Mouse (Mus musculus) intestine, embryonic 14.5 days (tissue): ENCODE measurements around the gene Calm2. TPM values are rescaled to one million over a fixed set of nuclear protein-coding genes. Genes with fewer than 3 reads are reported as not detected.

Experiments used
- ATAC-seq: fragments of 200-750 bp; cut with Nextera tagmentation; replicated peaks from 2 replicates; pipeline ENCODE4 v1.8.0; 2017; ENCODE audit warnings: low read depth, moderate number of reproducible peaks, moderate TSS enrichment, moderate library complexity; ENCODE audit not compliant: low FRiP score, low TSS enrichment
- DNase-seq: peaks from one replicate; pipeline ENCODE4 v3.0.0-alpha.2; 2018; ENCODE audit warnings: low spot score
- H3K27ac ChIP-seq: fragments of 300-500 bp; sonication (generic); 2 replicates; pipeline ENCODE4 v1.5.1; 2014; ENCODE audit warnings: low read depth, mild to moderate bottlenecking, control low read depth
- H3K27me3 ChIP-seq: fragments of 300-500 bp; sonication (generic); replicated peaks from 2 replicates; pipeline ENCODE4 v1.6.1; 2014; ENCODE audit warnings: low read length, control low read depth; ENCODE audit not compliant: control insufficient read depth, insufficient read depth
- H3K36me3 ChIP-seq: fragments of 300-500 bp; sonication (generic); 2 replicates; pipeline ENCODE4 v1.6.1; 2014; ENCODE audit warnings: low read length, control low read depth; ENCODE audit not compliant: control insufficient read depth, insufficient read depth
- H3K4me1 ChIP-seq: fragments of 300-500 bp; sonication (generic); replicated peaks from 2 replicates; pipeline ENCODE4 v1.6.1; 2014; ENCODE audit warnings: low read length, control low read depth, mixed read lengths; ENCODE audit not compliant: control insufficient read depth, insufficient read depth
- H3K4me2 ChIP-seq: fragments of 300-500 bp; sonication (generic); 2 replicates; pipeline ENCODE4 v1.6.1; 2014; ENCODE audit warnings: low read length
- H3K4me3 ChIP-seq: fragments of 300-500 bp; sonication (generic); 2 replicates; pipeline ENCODE4 v1.5.1; 2014; ENCODE audit warnings: low read depth, low read length, control low read depth, mixed read lengths
- H3K9ac ChIP-seq: fragments of 300-500 bp; sonication (generic); 2 replicates; pipeline ENCODE4 v1.6.1; 2014; ENCODE audit warnings: mild to moderate bottlenecking, low read length
- H3K9me3 ChIP-seq: fragments of 300-500 bp; sonication (generic); 2 replicates; pipeline ENCODE4 v1.6.1; 2016; ENCODE audit warnings: low read length, control low read depth; ENCODE audit not compliant: control insufficient read depth
- WGBS: fragments of 180-500 bp; shearing (Covaris S2); extraction: QIAGEN DNeasy Blood & Tissue Kit; methylation state at CpG from one replicate; pipeline ENCODE4 v1.1.7; 2014; 5-methylcytosine and 5-hydroxymethylcytosine counted together
- polyA plus RNA-seq: library from polyadenylated mRNA; unstranded; fragments of >200 nt; fragmentation: Nextera tagmentation; extraction: Ambion mirVana; gene quantifications from 2 replicates; pipeline ENCODE4 v1.2.1, GENCODE M21; 2014

Calm2 gene
- polyA plus RNA-seq, 1 experiment from 2014 or later = 1,068 TPM

DNA sequence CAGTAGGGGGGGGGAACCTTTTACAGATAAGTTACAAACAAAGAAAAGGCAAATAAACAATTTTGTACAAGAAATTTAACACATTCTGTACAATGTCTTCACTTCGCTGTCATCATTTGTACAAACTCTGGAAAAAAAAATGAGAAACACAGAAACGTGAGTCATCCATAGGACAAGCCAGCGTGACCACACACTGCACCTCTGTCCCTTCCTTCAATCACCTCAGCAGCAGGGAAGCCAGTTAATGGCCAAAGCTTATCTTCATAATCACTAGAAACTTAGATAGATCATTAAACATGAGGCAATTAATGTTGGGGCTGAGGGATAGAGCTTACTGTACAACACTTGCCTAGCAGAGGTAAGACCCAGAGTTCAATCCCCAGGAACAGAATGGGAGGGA is 12.8 kb downstream of the Calm2 start:
- Histone ChIP-seq H3K27me3 (no peaks in the 10 kb centered on the region), H3K4me1 (no peaks in the 10 kb centered on the region), H3K4me2 (no peak overlapping the region), H3K36me3 (peaks cover 58% of the 10 kb centered on the region), H3K9me3 (no peaks in the 10 kb centered on the region), H3K4me3 (no peak overlapping the region), H3K9ac (no peak overlapping the region), H3K27ac (no peak overlapping the region)
- WGBS = 93% methylated on average over 3 of the region's 3 CpGs
- DNase-seq (no peak), ATAC-seq (no peak)

GRCm38 (mm10) chr17:87432743-87433142 is 14.0 kb downstream of the Calm2 start:
- H3K27ac ChIP-seq = no peak overlapping the region
- ATAC-seq (no peak), DNase-seq (no peak)
- H3K9ac ChIP-seq = no peak overlapping the region
- H3K4me2 ChIP-seq = no peak overlapping the region
- H3K36me3 ChIP-seq = peaks cover 59% of the 10 kb centered on the region
- no peaks in the 10 kb centered on the region for H3K4me1 ChIP-seq
- no peaks in the 10 kb centered on the region for H3K27me3 ChIP-seq
- 89% methylated on average over 5 of the region's 5 CpGs for WGBS
- H3K4me3 ChIP-seq = no peak overlapping the region
- H3K9me3 ChIP-seq = no peaks in the 10 kb centered on the region

- no peaks in the 10 kb centered on the region for H3K4me1 ChIP-seq
- H3K9me3 ChIP-seq = no peaks in the 10 kb centered on the region
- peaks cover 59% of the 10 kb centered on the region for H3K36me3 ChIP-seq
- ATAC-seq = no peak
- no peak for DNase-seq
- no peak overlapping the region for H3K9ac ChIP-seq
- H3K4me2 ChIP-seq = no peak overlapping the region
- no peaks in the 10 kb centered on the region for H3K27me3 ChIP-seq
- no peak overlapping the region for H3K27ac ChIP-seq
- H3K4me3 ChIP-seq = no peak overlapping the region
Observed at GRCm38 (mm10) chr17:87432314-87432713, 14.4 kb downstream of the Calm2 start.

DNA sequence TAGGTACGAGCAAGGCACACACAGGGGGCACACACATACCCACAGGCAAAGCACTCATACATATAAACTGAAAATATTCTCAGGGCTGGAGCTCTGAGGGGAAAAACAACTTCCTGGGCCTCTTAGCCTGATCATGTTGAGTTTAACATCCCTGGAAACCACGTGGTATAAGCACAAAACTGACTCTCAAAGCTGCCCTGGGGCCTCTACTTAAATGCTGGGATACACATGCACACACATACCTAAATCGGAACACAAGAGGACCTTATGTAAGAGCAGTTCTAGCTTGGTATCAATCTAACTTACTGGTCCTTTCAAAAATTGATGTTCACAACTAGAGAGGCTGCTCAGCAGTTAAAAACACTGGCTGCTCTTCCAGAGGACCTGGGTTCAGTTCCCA is 17.3 kb downstream of the Calm2 start:
- H3K4me2 ChIP-seq = no peak overlapping the region
- no peak overlapping the region for H3K9ac ChIP-seq
- H3K27me3 ChIP-seq = no peaks in the 10 kb centered on the region
- 83% methylated on average over 3 of the region's 3 CpGs for WGBS
- H3K27ac ChIP-seq = no peak overlapping the region
- no peak overlapping the region for H3K4me3 ChIP-seq
- H3K36me3 ChIP-seq = peaks cover 44% of the 10 kb centered on the region
- DNase-seq = no peak
- H3K9me3 ChIP-seq = no peaks in the 10 kb centered on the region
- H3K4me1 ChIP-seq = no peaks in the 10 kb centered on the region
- no peak for ATAC-seq

GRCm38 (mm10) chr17:87427511-87427910 is 19.2 kb downstream of the Calm2 start, which contains the start of gene Stpg4:
Gene Stpg4 (minus strand): TSS chr17:87427741.
- H3K27ac ChIP-seq = no peak within 1 kb of the TSS
- WGBS = 56% methylated on average over 24 of the region's 24 CpGs

DNA sequence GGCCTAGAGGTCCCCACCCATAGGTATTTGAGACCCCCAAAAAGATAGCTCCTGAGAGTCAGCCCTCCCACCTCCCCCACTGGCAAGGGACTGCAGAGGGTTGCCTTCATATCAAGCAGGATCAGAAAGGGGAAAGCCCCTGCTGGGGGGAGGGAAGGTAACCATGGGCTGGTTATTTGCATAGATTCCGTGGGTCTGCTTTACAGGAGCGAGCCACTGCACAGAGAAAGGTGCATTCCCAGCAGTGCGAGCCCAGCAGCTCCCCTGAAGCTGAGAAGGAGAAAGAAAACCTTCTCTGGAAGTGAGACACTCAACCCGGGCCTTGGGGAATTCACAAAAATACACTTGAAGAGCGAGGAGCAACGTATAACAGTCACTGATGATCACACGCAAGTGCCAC is 28.7 kb downstream of the Calm2 start:
- Histone ChIP-seq H3K27me3 (no peaks in the 10 kb centered on the region), H3K9me3 (no peaks in the 10 kb centered on the region), H3K36me3 (no peaks in the 10 kb centered on the region), H3K9ac (no peak overlapping the region), H3K4me3 (no peak overlapping the region), H3K27ac (no peak overlapping the region), H3K4me2 (no peak overlapping the region), H3K4me1 (no peaks in the 10 kb centered on the region)
- DNase-seq (no peak), ATAC-seq (no peak)
- 70% methylated on average over 7 of the region's 7 CpGs for WGBS

More at GRCm38 (mm10) chr17:87427511-87427910, 19.2 kb downstream of the Calm2 start, which contains the start of gene Stpg4:
- no peak for DNase-seq
- Histone ChIP-seq H3K36me3 (peaks cover 29% of the 10 kb centered on the region), H3K4me2 (no peak within 1 kb of the TSS), H3K27me3 (no peaks in the 10 kb centered on the region), H3K9ac (no peak within 1 kb of the TSS), H3K4me1 (no peaks in the 10 kb centered on the region), H3K4me3 (no peak within 1 kb of the TSS), H3K9me3 (no peaks in the 10 kb centered on the region)
- no peak; the same call in 1 of the 2 replicates for ATAC-seq

DNA sequence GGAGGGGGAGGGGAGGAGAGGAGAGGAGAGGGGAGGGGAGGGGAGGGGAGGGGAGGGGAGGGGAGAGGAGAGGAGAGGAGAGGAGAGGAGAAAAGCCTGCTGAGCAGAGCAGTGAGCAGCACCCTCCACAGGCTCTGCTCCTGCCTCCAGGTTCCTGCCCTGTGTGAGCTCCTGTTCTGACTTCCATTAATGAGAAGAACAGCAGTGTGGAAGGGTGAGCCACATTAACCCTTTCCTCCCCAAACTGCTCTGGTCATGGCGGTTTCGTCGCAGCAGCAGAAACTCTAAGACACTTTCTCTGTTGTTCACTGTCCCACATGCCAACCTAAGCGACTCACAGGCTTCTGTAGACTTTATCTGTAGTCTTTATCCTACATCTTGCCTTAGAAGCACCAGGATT is 40.1 kb downstream of the Calm2 start:
- Histone ChIP-seq H3K9me3 (no peaks in the 10 kb centered on the region), H3K27ac (no peak overlapping the region), H3K4me3 (no peak overlapping the region), H3K27me3 (no peaks in the 10 kb centered on the region), H3K4me1 (no peaks in the 10 kb centered on the region), H3K4me2 (no peak overlapping the region), H3K36me3 (no peaks in the 10 kb centered on the region), H3K9ac (no peak overlapping the region)
- WGBS = 79% methylated on average over 4 of the region's 4 CpGs
- no peak for DNase-seq
- ATAC-seq = no peak

GRCm38 (mm10) chr17:87405576-87405975 is 41.2 kb downstream of the Calm2 start:
- DNase-seq = no peak
- no peak overlapping the region for H3K27ac ChIP-seq

GRCm38 (mm10) chr17:87403462-87403861 is 43.3 kb downstream of the Calm2 start:
- Histone ChIP-seq H3K4me2 (no peak overlapping the region), H3K36me3 (no peaks in the 10 kb centered on the region), H3K27me3 (no peaks in the 10 kb centered on the region), H3K27ac (no peak overlapping the region), H3K4me1 (no peaks in the 10 kb centered on the region), H3K9me3 (no peaks in the 10 kb centered on the region), H3K9ac (no peak overlapping the region), H3K4me3 (no peak overlapping the region)
- WGBS = 67% methylated on average over 4 of the region's 4 CpGs
- ATAC-seq = no peak
- DNase-seq = no peak

More at GRCm38 (mm10) chr17:87405576-87405975, 41.2 kb downstream of the Calm2 start:
- Histone ChIP-seq H3K27me3 (no peaks in the 10 kb centered on the region), H3K9me3 (no peaks in the 10 kb centered on the region), H3K4me2 (no peak overlapping the region), H3K36me3 (no peaks in the 10 kb centered on the region), H3K4me3 (no peak overlapping the region), H3K4me1 (no peaks in the 10 kb centered on the region), H3K9ac (no peak overlapping the region)
- ATAC-seq = no peak
- 73% methylated on average over 11 of the region's 11 CpGs for WGBS
